Mouse (Mus musculus): ENCODE data around the gene Minpp1. TPM values are rescaled to one million over a fixed set of nuclear protein-coding genes. Genes with fewer than 3 reads are reported as not detected.

The Minpp1 gene
- polyA plus RNA-seq, 1 experiment from 2014 or later: 83.9 TPM

DNA sequence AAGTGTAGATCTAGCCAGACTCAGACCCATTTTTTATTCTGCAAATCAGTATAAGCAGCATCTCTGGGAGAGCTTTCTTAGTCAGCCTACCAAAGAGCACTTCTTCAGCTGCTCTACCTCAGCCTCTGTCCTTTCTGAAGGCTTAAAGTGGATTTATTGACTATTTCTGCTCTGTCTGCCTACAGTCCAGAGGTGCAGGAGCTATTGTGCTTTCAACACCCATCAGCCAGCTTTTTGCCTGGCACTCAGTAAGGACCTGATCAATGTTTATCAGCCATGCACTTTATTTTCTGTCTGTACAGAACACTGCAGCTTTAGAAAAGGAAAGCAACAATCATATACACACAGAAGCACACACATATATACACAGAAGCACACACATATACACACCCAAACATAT lies 49.3 kb downstream of the Minpp1 start:
- H3K4me3 ChIP-seq (ENCODE audit: low read depth, low read length): no peak overlapping the region
- no peaks in the 10 kb centered on the region for H3K4me1 ChIP-seq (ENCODE audit: control insufficient read depth, insufficient read depth, low read length)
- ATAC-seq (ENCODE audit: insufficient number of reproducible peaks, low FRiP score, low TSS enrichment, low read depth) (no peak), DNase-seq (ENCODE audit: low spot score) (no peak)
- H3K9me3 ChIP-seq (ENCODE audit: control insufficient read depth, low read length): no peaks in the 10 kb centered on the region
- H3K4me2 ChIP-seq (ENCODE audit: low read depth, severe bottlenecking): no peak overlapping the region
- H3K36me3 ChIP-seq (ENCODE audit: control insufficient read depth, insufficient read depth, low read length): no peaks in the 10 kb centered on the region
- H3K27me3 ChIP-seq (ENCODE audit: control insufficient read depth, insufficient read depth, low read length): no peaks in the 10 kb centered on the region
- no peak overlapping the region for H3K9ac ChIP-seq (ENCODE audit: low read length)
- no peak overlapping the region for H3K27ac ChIP-seq (replicated peaks; ENCODE audit: low read depth, low read length)

DNA sequence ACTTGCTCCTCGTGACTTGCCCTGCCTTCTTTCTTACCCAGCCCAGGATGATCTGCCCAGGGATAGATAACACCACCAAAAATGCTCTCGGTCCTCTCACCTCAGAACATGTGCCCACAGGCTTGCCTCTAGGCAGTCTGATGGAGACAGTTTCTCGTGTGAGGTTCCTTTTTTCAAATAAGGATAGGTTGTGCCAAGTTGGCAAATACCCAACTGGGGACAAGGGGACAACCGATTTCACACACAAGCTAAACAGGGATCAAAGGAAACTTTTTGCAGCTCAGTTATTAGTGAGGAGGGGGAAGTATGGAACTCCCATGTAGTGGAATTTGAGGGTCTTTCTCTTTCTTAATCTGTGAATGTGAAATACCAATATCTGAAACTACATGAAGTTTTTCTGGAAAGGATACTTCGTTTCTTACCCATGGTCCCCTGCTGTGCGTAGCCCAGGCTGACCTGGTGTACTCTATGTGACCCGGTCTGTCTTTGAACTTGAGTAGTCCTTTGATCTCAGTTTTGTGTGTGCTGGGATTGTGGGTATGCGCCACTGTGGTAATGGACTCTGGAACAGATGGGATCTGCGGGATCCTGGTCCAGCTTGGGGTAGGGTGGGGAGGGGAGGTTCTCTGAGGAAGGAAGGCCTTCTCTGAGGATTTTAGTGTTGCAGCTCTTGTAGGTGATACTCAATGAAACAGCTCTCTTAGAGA lies 57.4 kb downstream of the Minpp1 start:
- H3K4me1 ChIP-seq (ENCODE audit: control insufficient read depth, insufficient read depth, low read length): no peaks in the 10 kb centered on the region
- no peaks in the 10 kb centered on the region for H3K27me3 ChIP-seq (ENCODE audit: control insufficient read depth, insufficient read depth, low read length)
- H3K4me3 ChIP-seq (ENCODE audit: low read depth, low read length): no peak overlapping the region
- 80% methylated on average over 9 of the region's 9 CpGs for WGBS
- H3K9ac ChIP-seq (ENCODE audit: low read length): no peak overlapping the region
- ATAC-seq (ENCODE audit: insufficient number of reproducible peaks, low FRiP score, low TSS enrichment, low read depth): no peak
- no peaks in the 10 kb centered on the region for H3K36me3 ChIP-seq (ENCODE audit: control insufficient read depth, insufficient read depth, low read length)
- H3K4me2 ChIP-seq (ENCODE audit: low read depth, severe bottlenecking): no peak overlapping the region
- DNase-seq (ENCODE audit: low spot score): no peak
- H3K9me3 ChIP-seq (ENCODE audit: control insufficient read depth, low read length): no peaks in the 10 kb centered on the region
- H3K27ac ChIP-seq (replicated peaks; ENCODE audit: low read depth, low read length): no peak overlapping the region

GRCm38 (mm10) chr19:32547396-32547795 lies 61.8 kb downstream of the Minpp1 start:
- Histone ChIP-seq H3K4me2 (ENCODE audit: low read depth, severe bottlenecking) (no peak overlapping the region), H3K27me3 (ENCODE audit: control insufficient read depth, insufficient read depth, low read length) (no peaks in the 10 kb centered on the region), H3K4me3 (ENCODE audit: low read depth, low read length) (no peak overlapping the region), H3K36me3 (ENCODE audit: control insufficient read depth, insufficient read depth, low read length) (no peaks in the 10 kb centered on the region), H3K4me1 (ENCODE audit: control insufficient read depth, insufficient read depth, low read length) (no peaks in the 10 kb centered on the region), H3K9ac (ENCODE audit: low read length) (no peak overlapping the region), H3K9me3 (ENCODE audit: control insufficient read depth, low read length) (no peaks in the 10 kb centered on the region), H3K27ac (replicated peaks; ENCODE audit: low read depth, low read length) (no peak overlapping the region)
- no peak for ATAC-seq (ENCODE audit: insufficient number of reproducible peaks, low FRiP score, low TSS enrichment, low read depth)
- WGBS: 75% methylated on average over 3 of the region's 3 CpGs
- no peak for DNase-seq (ENCODE audit: low spot score)

DNA sequence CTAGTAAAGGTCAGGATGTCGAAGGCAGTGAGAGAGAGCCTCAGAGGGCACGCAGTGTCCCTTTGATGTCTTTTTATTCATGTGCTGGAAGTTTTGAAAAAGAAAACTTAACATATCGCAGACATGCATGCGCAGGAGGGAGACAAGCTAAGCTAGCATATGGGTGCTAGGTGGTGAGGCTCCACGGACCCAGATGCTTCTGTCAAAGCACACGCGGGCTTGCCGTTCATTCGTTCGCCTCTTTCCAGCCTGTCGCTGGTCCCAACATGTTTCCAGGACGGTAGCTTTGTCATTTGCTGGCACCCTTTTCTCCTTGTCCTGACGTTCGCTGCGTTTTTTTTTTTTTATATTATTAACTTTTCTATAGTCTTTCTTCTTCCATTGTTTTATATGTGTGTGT lies 62.6 kb downstream of the Minpp1 start:
- Histone ChIP-seq H3K9ac (ENCODE audit: low read length) (no peak overlapping the region), H3K4me2 (ENCODE audit: low read depth, severe bottlenecking) (no peak overlapping the region), H3K4me3 (ENCODE audit: low read depth, low read length) (no peak overlapping the region), H3K36me3 (ENCODE audit: control insufficient read depth, insufficient read depth, low read length) (no peaks in the 10 kb centered on the region), H3K27me3 (ENCODE audit: control insufficient read depth, insufficient read depth, low read length) (no peaks in the 10 kb centered on the region), H3K9me3 (ENCODE audit: control insufficient read depth, low read length) (no peaks in the 10 kb centered on the region), H3K27ac (replicated peaks; ENCODE audit: low read depth, low read length) (no peak overlapping the region), H3K4me1 (ENCODE audit: control insufficient read depth, insufficient read depth, low read length) (no peaks in the 10 kb centered on the region)
- no peak for DNase-seq (ENCODE audit: low spot score)
- WGBS: 88% methylated on average over 15 of the region's 15 CpGs
- no peak for ATAC-seq (ENCODE audit: insufficient number of reproducible peaks, low FRiP score, low TSS enrichment, low read depth)

DNA sequence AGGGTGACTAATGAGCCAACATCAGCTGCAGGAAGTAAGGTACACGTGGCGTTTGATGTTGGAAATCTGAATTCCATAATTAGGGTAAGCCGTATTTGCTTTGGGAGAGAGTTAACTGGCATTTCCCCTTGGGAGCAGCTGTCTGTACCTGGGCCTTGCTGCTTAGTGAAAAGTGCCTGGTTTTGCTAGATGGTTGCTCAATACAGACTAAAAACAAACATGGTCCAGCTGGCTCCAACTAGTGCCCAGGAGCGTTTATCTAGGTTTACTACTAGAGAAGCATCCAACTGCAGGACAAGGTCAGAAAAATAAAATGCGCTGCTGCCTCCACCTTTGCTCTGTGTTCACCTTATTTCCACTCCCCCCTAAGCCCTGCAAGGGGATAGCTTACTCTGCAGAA lies 64.9 kb downstream of the Minpp1 start:
- Histone ChIP-seq H3K36me3 (ENCODE audit: control insufficient read depth, insufficient read depth, low read length) (no peaks in the 10 kb centered on the region), H3K27me3 (ENCODE audit: control insufficient read depth, insufficient read depth, low read length) (no peaks in the 10 kb centered on the region), H3K4me1 (ENCODE audit: control insufficient read depth, insufficient read depth, low read length) (peaks cover 5% of the 10 kb centered on the region), H3K9ac (ENCODE audit: low read length) (no peak overlapping the region), H3K9me3 (ENCODE audit: control insufficient read depth, low read length) (no peaks in the 10 kb centered on the region), H3K4me3 (ENCODE audit: low read depth, low read length) (no peak overlapping the region), H3K4me2 (ENCODE audit: low read depth, severe bottlenecking) (no peak overlapping the region), H3K27ac (replicated peaks; ENCODE audit: low read depth, low read length) (no peak overlapping the region)
- DNase-seq (ENCODE audit: low spot score) (no peak), ATAC-seq (ENCODE audit: insufficient number of reproducible peaks, low FRiP score, low TSS enrichment, low read depth) (no peak)
- 33% methylated on average over 5 of the region's 5 CpGs for WGBS

DNA sequence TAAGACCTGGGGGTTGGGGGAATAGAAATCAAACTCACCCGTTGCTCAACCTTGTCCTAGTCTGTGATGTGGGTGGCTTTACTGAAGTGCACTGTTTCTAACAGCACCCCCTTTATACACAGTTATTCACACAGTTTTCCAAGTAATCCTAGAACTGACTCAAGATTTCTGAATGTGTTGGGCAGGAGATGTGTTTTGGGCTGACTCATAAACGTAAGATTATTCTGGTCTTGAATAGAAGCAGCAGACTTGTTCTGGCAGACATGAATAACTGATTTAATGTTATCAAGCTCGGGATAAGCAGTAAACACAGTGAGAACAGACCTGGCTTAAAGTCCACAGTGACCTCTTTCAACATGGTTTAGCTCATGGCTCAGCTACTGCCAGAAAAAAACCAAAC lies 65.9 kb downstream of the Minpp1 start:
- ATAC-seq (ENCODE audit: insufficient number of reproducible peaks, low FRiP score, low TSS enrichment, low read depth): no peak
- H3K9ac ChIP-seq (ENCODE audit: low read length): no peak overlapping the region
- WGBS: 76% methylated on average over 3 of the region's 3 CpGs

DNA sequence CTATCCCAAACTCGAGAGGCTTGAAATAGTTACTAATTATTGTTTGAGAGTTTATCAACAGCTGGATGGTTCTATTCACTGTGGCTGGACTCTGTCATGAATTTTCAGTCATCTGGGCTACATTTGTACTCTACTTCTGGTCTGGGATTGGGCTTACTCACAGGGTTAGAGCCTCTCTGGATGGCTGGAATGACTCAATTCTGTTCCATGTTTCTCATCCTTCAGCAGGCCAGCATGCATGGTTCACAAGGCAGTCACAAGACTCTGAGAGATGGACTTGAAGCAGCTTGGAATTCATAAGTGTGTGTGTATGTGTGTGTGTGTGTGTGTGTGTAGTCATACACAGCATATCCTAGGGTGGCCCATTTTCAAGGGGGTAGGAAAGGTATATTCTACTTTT lies 66.5 kb downstream of the Minpp1 start:
- H3K4me2 ChIP-seq (ENCODE audit: low read depth, severe bottlenecking): no peak overlapping the region
- H3K27me3 ChIP-seq (ENCODE audit: control insufficient read depth, insufficient read depth, low read length): no peaks in the 10 kb centered on the region
- no peaks in the 10 kb centered on the region for H3K9me3 ChIP-seq (ENCODE audit: control insufficient read depth, low read length)
- ATAC-seq (ENCODE audit: insufficient number of reproducible peaks, low FRiP score, low TSS enrichment, low read depth) (no peak), DNase-seq (ENCODE audit: low spot score) (no peak)
- H3K36me3 ChIP-seq (ENCODE audit: control insufficient read depth, insufficient read depth, low read length): no peaks in the 10 kb centered on the region
- H3K4me1 ChIP-seq (ENCODE audit: control insufficient read depth, insufficient read depth, low read length): peaks cover 6% of the 10 kb centered on the region
- no peak overlapping the region for H3K4me3 ChIP-seq (ENCODE audit: low read depth, low read length)
- no peak overlapping the region for H3K27ac ChIP-seq (replicated peaks; ENCODE audit: low read depth, low read length)
- H3K9ac ChIP-seq (ENCODE audit: low read length): no peak overlapping the region
- 76% methylated on average over 1 of the region's 1 CpGs for WGBS

More for the DNA sequence above, 65.9 kb downstream of the Minpp1 start:
- no peaks in the 10 kb centered on the region for H3K27me3 ChIP-seq (ENCODE audit: control insufficient read depth, insufficient read depth, low read length)
- H3K9me3 ChIP-seq (ENCODE audit: control insufficient read depth, low read length): no peaks in the 10 kb centered on the region
- no peaks in the 10 kb centered on the region for H3K36me3 ChIP-seq (ENCODE audit: control insufficient read depth, insufficient read depth, low read length)
- H3K27ac ChIP-seq (replicated peaks; ENCODE audit: low read depth, low read length): no peak overlapping the region
- DNase-seq (ENCODE audit: low spot score): no peak
- H3K4me3 ChIP-seq (ENCODE audit: low read depth, low read length): no peak overlapping the region
- H3K4me2 ChIP-seq (ENCODE audit: low read depth, severe bottlenecking): no peak overlapping the region
- H3K4me1 ChIP-seq (ENCODE audit: control insufficient read depth, insufficient read depth, low read length): peaks cover 6% of the 10 kb centered on the region

DNA sequence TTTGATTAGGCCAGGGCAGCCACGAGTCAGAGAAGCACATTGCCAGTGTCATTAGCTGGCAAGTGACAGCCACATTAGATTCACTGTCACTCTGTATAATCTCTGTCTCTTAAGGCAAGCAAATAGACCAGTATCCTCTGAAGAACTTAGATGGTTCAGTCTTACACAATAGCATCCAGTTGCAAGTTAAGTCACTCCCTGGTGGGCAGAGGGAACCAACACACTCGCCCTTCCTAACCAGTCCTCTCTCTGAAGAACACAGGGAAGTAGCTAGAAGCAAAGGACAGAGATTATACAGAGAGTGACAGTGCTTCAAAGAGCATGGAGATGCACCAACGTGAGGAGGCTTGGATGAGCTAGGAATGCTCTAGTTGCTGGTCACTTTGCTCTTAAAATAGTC lies 67.7 kb downstream of the Minpp1 start:
- no peak for DNase-seq (ENCODE audit: low spot score)
- WGBS: 74% methylated on average over 3 of the region's 3 CpGs
- Histone ChIP-seq H3K36me3 (ENCODE audit: control insufficient read depth, insufficient read depth, low read length) (no peaks in the 10 kb centered on the region), H3K4me1 (ENCODE audit: control insufficient read depth, insufficient read depth, low read length) (peaks cover 6% of the 10 kb centered on the region), H3K9ac (ENCODE audit: low read length) (no peak overlapping the region), H3K4me2 (ENCODE audit: low read depth, severe bottlenecking) (no peak overlapping the region), H3K27me3 (ENCODE audit: control insufficient read depth, insufficient read depth, low read length) (no peaks in the 10 kb centered on the region), H3K27ac (replicated peaks; ENCODE audit: low read depth, low read length) (no peak overlapping the region), H3K4me3 (ENCODE audit: low read depth, low read length) (no peak overlapping the region), H3K9me3 (ENCODE audit: control insufficient read depth, low read length) (no peaks in the 10 kb centered on the region)
- ATAC-seq (ENCODE audit: insufficient number of reproducible peaks, low FRiP score, low TSS enrichment, low read depth): no peak

DNA sequence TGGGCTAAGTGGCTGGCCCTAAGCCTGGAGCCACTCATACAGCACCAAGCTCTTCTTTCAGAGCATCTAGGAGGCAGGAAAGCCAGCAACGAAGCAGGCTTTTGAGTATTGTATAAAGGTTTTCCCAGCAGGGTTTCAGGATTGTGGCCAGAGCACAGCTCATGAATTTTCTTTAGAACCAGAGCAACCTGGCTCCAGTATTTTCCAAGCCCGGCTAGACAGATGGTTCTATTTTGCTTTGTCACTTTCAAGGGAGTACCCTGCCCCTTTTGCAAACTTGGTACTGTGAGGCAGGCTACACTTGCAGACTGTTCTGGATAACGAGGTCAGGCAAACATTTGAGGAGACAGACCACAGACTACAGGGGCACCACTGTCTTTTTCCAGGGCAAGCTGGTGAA lies 69.7 kb downstream of the Minpp1 start:
- peak; percentile 23 for DNase-seq (ENCODE audit: low spot score)
- no peak for ATAC-seq (ENCODE audit: insufficient number of reproducible peaks, low FRiP score, low TSS enrichment, low read depth)
- peak overlapping the region; percentile 21; the same call in 1 of the 2 replicates for H3K27ac ChIP-seq (replicated peaks; ENCODE audit: low read depth, low read length)

More for the DNA sequence above, 69.7 kb downstream of the Minpp1 start:
- Histone ChIP-seq H3K4me3 (ENCODE audit: low read depth, low read length) (no peak overlapping the region), H3K9me3 (ENCODE audit: control insufficient read depth, low read length) (no peaks in the 10 kb centered on the region), H3K4me2 (ENCODE audit: low read depth, severe bottlenecking) (no peak overlapping the region), H3K27me3 (ENCODE audit: control insufficient read depth, insufficient read depth, low read length) (no peaks in the 10 kb centered on the region), H3K36me3 (ENCODE audit: control insufficient read depth, insufficient read depth, low read length) (no peaks in the 10 kb centered on the region), H3K9ac (ENCODE audit: low read length) (no peak overlapping the region), H3K4me1 (ENCODE audit: control insufficient read depth, insufficient read depth, low read length) (peaks cover 6% of the 10 kb centered on the region)
- 14% methylated on average over 3 of the region's 3 CpGs for WGBS
